Mouse (Mus musculus) layer of hippocampus, adult 11-12 months (tissue): ENCODE measurements at regions not wholly inside any gene's neighbourhood (a gene's known extent, or its start where the extent isn't known, plus 50 kb on each side); places are given as distances from the start of the nearest gene placed in this dataset.
A peak's percentile ranks its signal among the peaks of the same experiment; 100 is the strongest.

Experiments used
- DNase-seq: peaks from one replicate; pipeline ENCODE4 v3.0.0; 2022; ENCODE audit warnings: low spot score

GRCm38 (mm10) chr12:35429473-35429872 is 105.4 kb downstream of the Ahr start:
- no peak for DNase-seq

GRCm38 (mm10) chr12:35419206-35419605 is 115.6 kb downstream of the Ahr start:
- no peak for DNase-seq

GRCm38 (mm10) chr12:35417943-35418342 is 116.9 kb downstream of the Ahr start:
- DNase-seq, result no peak

- DNase-seq, result no peak
Observed at GRCm38 (mm10) chr12:35416583-35416982, 118.3 kb downstream of the Ahr start.

- no peak for DNase-seq
Observed at GRCm38 (mm10) chr12:35412715-35413114, 122.1 kb downstream of the Ahr start.

- no peak for DNase-seq
Observed at GRCm38 (mm10) chr12:35408461-35408860, 126.4 kb downstream of the Ahr start.

- DNase-seq, result no peak
Observed at GRCm38 (mm10) chr12:35408044-35408443, 126.8 kb downstream of the Ahr start.

GRCm38 (mm10) chr12:35401853-35402252 is 133.0 kb downstream of the Ahr start:
- no peak for DNase-seq

GRCm38 (mm10) chr12:35401219-35401618 is 133.6 kb downstream of the Ahr start:
- no peak for DNase-seq

GRCm38 (mm10) chr12:35395211-35395610 is 139.6 kb downstream of the Ahr start:
- DNase-seq, result no peak

GRCm38 (mm10) chr12:35392111-35392510 is 142.7 kb downstream of the Ahr start:
- peak; percentile 13 for DNase-seq

- DNase-seq, result no peak
Observed at GRCm38 (mm10) chr12:35390266-35390665, 144.6 kb downstream of the Ahr start.

- no peak for DNase-seq
Observed at GRCm38 (mm10) chr12:35389839-35390238, 145.0 kb downstream of the Ahr start.

- no peak for DNase-seq
Observed at GRCm38 (mm10) chr12:35384211-35384610, 150.6 kb downstream of the Ahr start.

GRCm38 (mm10) chr12:35377266-35377665 is 157.6 kb downstream of the Ahr start:
- DNase-seq, result no peak

- no peak for DNase-seq
Observed at GRCm38 (mm10) chr12:35376365-35376764, 158.5 kb downstream of the Ahr start.

- no peak for DNase-seq
Observed at GRCm38 (mm10) chr12:35357901-35358300, 176.9 kb downstream of the Ahr start.

GRCm38 (mm10) chr12:35338191-35338954 is 196.5 kb downstream of the Ahr start:
- DNase-seq, result no peak

- DNase-seq, result no peak
Observed at GRCm38 (mm10) chr12:35336314-35336713, 198.5 kb downstream of the Ahr start.

GRCm38 (mm10) chr12:35334344-35335075 is 200.3 kb downstream of the Ahr start:
- DNase-seq, result no peak

- DNase-seq, result no peak
Observed at GRCm38 (mm10) chr12:35331303-35331702, 203.5 kb downstream of the Ahr start.

- no peak for DNase-seq
Observed at GRCm38 (mm10) chr12:35329699-35330098, 205.1 kb downstream of the Ahr start.

GRCm38 (mm10) chr12:35319571-35319970 is 215.3 kb downstream of the Ahr start:
- DNase-seq, result no peak
